16 mouse cellular contexts compared by ENCODE assay signal in genomic region chr2:109986036-109986785, GRCm38 (mm10). TPM values are rescaled to one million over a fixed set of nuclear protein-coding genes. Genes with fewer than 3 reads are reported as not detected.
DNase-seq lines count a peak whose midpoint lies in the region; ATAC-seq and TF ChIP-seq lines count a peak whose summit lies in the region.
"Had no signal": no experiment of that assay in that cellular context is flagged by ENCODE, and none has a peak within 500 bp of the region (broad histone marks: within the 10 kb centered on the region; RNA-seq: fewer than 3 reads in every experiment).

No protein-coding gene starts in this region.

- peaks cover 49% of the 10 kb centered on the region for H3K4me1 ChIP-seq in heart, embryonic 16.5 days (ENCODE audit: control insufficient read depth, insufficient read depth, low read length)
- H3K4me1 ChIP-seq in kidney, postnatal 0 days (replicated peaks; ENCODE audit: insufficient read depth, low read length), result peaks cover 24% of the 10 kb centered on the region
- no peaks in the 10 kb centered on the region; the same call in 1 of the 2 replicates for H3K4me1 ChIP-seq in embryonic facial prominence, embryonic 11.5 days (ENCODE audit: control insufficient read depth, insufficient read depth, low read length)
- peaks cover 33% of the 10 kb centered on the region for H3K4me1 ChIP-seq in embryonic facial prominence, embryonic 14.5 days (ENCODE audit: control insufficient read depth, insufficient read depth, low read length)

- no peak overlapping the region for H3K9ac ChIP-seq in heart, embryonic 16.5 days (ENCODE audit: low read length)
- no peak overlapping the region for H3K9ac ChIP-seq in kidney, postnatal 0 days (ENCODE audit: low read depth, low read length)
- no peak overlapping the region for H3K9ac ChIP-seq in embryonic facial prominence, embryonic 11.5 days (replicated peaks; ENCODE audit: low read length)
- H3K9ac ChIP-seq in embryonic facial prominence, embryonic 14.5 days (ENCODE audit: low read depth, low read length), result no peak overlapping the region
- H3K9ac ChIP-seq: hindbrain, embryonic 14.5 days had no signal

- no peak overlapping the region for H3K4me2 ChIP-seq in heart, embryonic 16.5 days (ENCODE audit: low read depth, low read length)
- H3K4me2 ChIP-seq in kidney, postnatal 0 days (ENCODE audit: low read length), result no peak overlapping the region
- H3K4me2 ChIP-seq in embryonic facial prominence, embryonic 11.5 days (ENCODE audit: low read depth, low read length), result no peak overlapping the region
- no peak overlapping the region for H3K4me2 ChIP-seq in embryonic facial prominence, embryonic 14.5 days (ENCODE audit: low read depth, low read length)
- H3K4me2 ChIP-seq: hindbrain, embryonic 14.5 days; midbrain, embryonic 11.5 days had no signal

- no peak for ATAC-seq in heart, embryonic 16.5 days (replicated peaks; ENCODE audit: extremely low read depth, insufficient read depth, low FRiP score)
- ATAC-seq in kidney, postnatal 0 days (replicated peaks; ENCODE audit: low FRiP score, low read depth), result no peak
- no peak for ATAC-seq in embryonic facial prominence, embryonic 11.5 days (replicated peaks; ENCODE audit: insufficient number of reproducible peaks, low FRiP score, low TSS enrichment, low read depth)
- ATAC-seq in embryonic facial prominence, embryonic 14.5 days (ENCODE audit: low read depth), result peak; percentile 28; the same call in 1 of the 2 replicates
- ATAC-seq: forebrain, embryonic 16.5 days had no signal

- no peaks in the 10 kb centered on the region for H3K9me3 ChIP-seq in heart, embryonic 16.5 days (replicated peaks; ENCODE audit: control insufficient read depth, low read length)
- no peaks in the 10 kb centered on the region for H3K9me3 ChIP-seq in kidney, postnatal 0 days (replicated peaks; ENCODE audit: low read length)
- H3K9me3 ChIP-seq in embryonic facial prominence, embryonic 11.5 days (replicated peaks; ENCODE audit: control insufficient read depth, low read length), result no peaks in the 10 kb centered on the region
- H3K9me3 ChIP-seq in embryonic facial prominence, embryonic 14.5 days (ENCODE audit: control insufficient read depth, low read length), result no peaks in the 10 kb centered on the region

- H3K36me3 ChIP-seq in heart, embryonic 16.5 days (ENCODE audit: control insufficient read depth, insufficient read depth), result no peaks in the 10 kb centered on the region
- H3K36me3 ChIP-seq in kidney, postnatal 0 days (ENCODE audit: insufficient read depth, low read length), result no peaks in the 10 kb centered on the region
- no peaks in the 10 kb centered on the region for H3K36me3 ChIP-seq in embryonic facial prominence, embryonic 11.5 days (replicated peaks; ENCODE audit: control insufficient read depth, insufficient read depth, low read depth, low read length)
- no peaks in the 10 kb centered on the region for H3K36me3 ChIP-seq in embryonic facial prominence, embryonic 14.5 days (ENCODE audit: control insufficient read depth, insufficient read depth, low read length)

- H3K27ac ChIP-seq in heart, embryonic 16.5 days (ENCODE audit: low read length), result 0 out of 2 replicates have a peak overlapping the region, but pooled peaks have one; percentile 11
- H3K27ac ChIP-seq in kidney, postnatal 0 days, result no peak overlapping the region
- no peak overlapping the region for H3K27ac ChIP-seq in embryonic facial prominence, embryonic 11.5 days (replicated peaks; ENCODE audit: low read depth, low read length)
- H3K27ac ChIP-seq in embryonic facial prominence, embryonic 14.5 days (replicated peaks; ENCODE audit: low read depth, low read length), result peak overlapping the region; percentile 52; the same call in 1 of the 2 replicates
- H3K27ac ChIP-seq: hindbrain, embryonic 14.5 days had no signal

- no peak for TF ChIP-seq CTCF in kidney, postnatal 0 days (IDR thresholded peaks at IDR 0.05; ENCODE audit: low read depth)

- H3K27me3 ChIP-seq in heart, embryonic 16.5 days (ENCODE audit: control insufficient read depth, insufficient read depth, low read length), result no peaks in the 10 kb centered on the region
- H3K27me3 ChIP-seq in kidney, postnatal 0 days (ENCODE audit: insufficient read depth, low read length), result no peaks in the 10 kb centered on the region
- no peaks in the 10 kb centered on the region for H3K27me3 ChIP-seq in embryonic facial prominence, embryonic 11.5 days (ENCODE audit: control insufficient read depth, insufficient read depth, low read length)
- no peaks in the 10 kb centered on the region for H3K27me3 ChIP-seq in embryonic facial prominence, embryonic 14.5 days (replicated peaks; ENCODE audit: control insufficient read depth, insufficient read depth, low read length)

- H3K4me3 ChIP-seq in heart, embryonic 16.5 days (ENCODE audit: low read length), result no peak overlapping the region
- no peak overlapping the region for H3K4me3 ChIP-seq in kidney, postnatal 0 days (replicated peaks; ENCODE audit: low read depth, low read length)
- no peak overlapping the region for H3K4me3 ChIP-seq in embryonic facial prominence, embryonic 11.5 days (ENCODE audit: low read depth, low read length)
- no peak overlapping the region for H3K4me3 ChIP-seq in embryonic facial prominence, embryonic 14.5 days (ENCODE audit: low read depth, low read length)

- no peak for DNase-seq in heart, adult 8-10 months (ENCODE audit: low spot score)
- DNase-seq in kidney, postnatal 0 days (ENCODE audit: low spot score), result peak; percentile 41
- no peak for DNase-seq in kidney, postnatal 4 days
- peak; percentile 20 for DNase-seq in embryonic facial prominence, embryonic 11.5 days (ENCODE audit: low spot score)
- peak; percentile 66 for DNase-seq in embryonic facial prominence, embryonic 14.5 days (ENCODE audit: low spot score)
- DNase-seq in right cerebral cortex, adult 18-20 months, result no peak
- DNase-seq: cerebellum, adult 8-10 months; kidney, adult 11 months; lung, adult 2 months; lung, postnatal 36 days; right cerebral cortex, postnatal 4 days; thymus, postnatal 4 days had no signal

- 70% methylated on average over 11 of the region's 11 CpGs for WGBS in heart, embryonic 16.5 days
- WGBS in kidney, postnatal 0 days, result 44% methylated on average over 11 of the region's 11 CpGs
- WGBS in embryonic facial prominence, embryonic 11.5 days, result 77% methylated on average over 11 of the region's 11 CpGs
- WGBS in embryonic facial prominence, embryonic 14.5 days, result 77% methylated on average over 11 of the region's 11 CpGs

RNA-seq across cellular contexts. Expression of gene Ccdc34, which starts 31.4 kb away (rescaled TPM):
- 26.4 TPM in 2 replicates for polyA plus RNA-seq in heart, embryonic 16.5 days (2015; fragmentation: Nextera tagmentation; extraction: Ambion mirVana)
- total RNA-seq in heart, adult 8-10 months (2022), result 1 to 10 TPM; 3.9 to 4.8 (median 4.5) TPM
- polyA plus RNA-seq in kidney, postnatal 0 days (2015; fragmentation: Nextera tagmentation; extraction: Ambion mirVana), result 42.7 and 45.1 TPM in 2 replicates
- polyA plus RNA-seq in embryonic facial prominence, embryonic 11.5 days (2014; fragmentation: Nextera tagmentation; extraction: Ambion mirVana), result 53.3 and 66.1 TPM in 2 replicates
- 36.1 and 37.7 TPM in 2 replicates for polyA plus RNA-seq in embryonic facial prominence, embryonic 14.5 days (2014; fragmentation: Nextera tagmentation; extraction: Ambion mirVana)

Comparison
In these comparisons a context has a peak if more than half of its experiments do, and no peak if none do; other contexts are left out.
1. H3K27ac ChIP-seq: peak in heart, embryonic 16.5 days (single experiment) and embryonic facial prominence, embryonic 14.5 days (single experiment); none in kidney, postnatal 0 days (single experiment) and embryonic facial prominence, embryonic 11.5 days (single experiment).
2. DNase-seq: peak in kidney, postnatal 0 days (single experiment), embryonic facial prominence, embryonic 11.5 days (single experiment) and embryonic facial prominence, embryonic 14.5 days (single experiment); none in heart, adult 8-10 months (single experiment), kidney, postnatal 4 days (0 of 2) and right cerebral cortex, adult 18-20 months (single experiment).